Mouse (Mus musculus) embryonic facial prominence, embryonic 12.5 days (tissue): ENCODE measurements around the gene Psmb8. TPM values are rescaled to one million over a fixed set of nuclear protein-coding genes. Genes with fewer than 3 reads are reported as not detected.
A peak's percentile ranks its signal among the peaks of the same experiment; 100 is the strongest.

ENCODE experiments used
- ATAC-seq: fragments of 200-750 bp; cut with Nextera tagmentation; 2 replicates; pipeline ENCODE4 v1.8.0; 2017; ENCODE audit not compliant: insufficient number of reproducible peaks, insufficient read depth, low FRiP score, low TSS enrichment
- H3K27ac ChIP-seq: fragments of 300-500 bp; sonication (generic); 2 replicates; pipeline ENCODE4 v1.5.1; 2016; ENCODE audit warnings: mild to moderate bottlenecking
- H3K27me3 ChIP-seq: fragments of 300-500 bp; sonication (generic); 2 replicates; pipeline ENCODE4 v1.6.1; 2016; ENCODE audit warnings: mild to moderate bottlenecking, moderate library complexity
- H3K36me3 ChIP-seq: fragments of 300-500 bp; sonication (generic); 2 replicates; pipeline ENCODE4 v1.6.1; 2016; ENCODE audit warnings: mild to moderate bottlenecking
- H3K4me1 ChIP-seq: fragments of 300-500 bp; sonication (generic); 2 replicates; pipeline ENCODE4 v1.6.1; 2016
- H3K4me2 ChIP-seq: fragments of 300-500 bp; sonication (generic); replicated peaks from 2 replicates; pipeline ENCODE4 v1.6.1; 2016; ENCODE audit warnings: mild to moderate bottlenecking, moderate library complexity
- H3K4me3 ChIP-seq: fragments of 300-500 bp; sonication (generic); 2 replicates; pipeline ENCODE4 v1.5.1; 2016; ENCODE audit warnings: mild to moderate bottlenecking
- H3K9ac ChIP-seq: fragments of 300-500 bp; sonication (generic); 2 replicates; pipeline ENCODE4 v1.6.1; 2016; ENCODE audit warnings: mild to moderate bottlenecking, moderate library complexity
- H3K9me3 ChIP-seq: fragments of 300-500 bp; sonication (generic); 2 replicates; pipeline ENCODE4 v1.6.1; 2016; ENCODE audit warnings: mild to moderate bottlenecking, moderate library complexity
- WGBS: fragments of 180-500 bp; shearing (Covaris S2); methylation state at CpG from one replicate; pipeline ENCODE4 v1.1.7; 2016; 5-methylcytosine and 5-hydroxymethylcytosine counted together
- polyA plus RNA-seq: library from polyadenylated mRNA; unstranded; fragments of >200 nt; fragmentation: Nextera tagmentation; extraction: Ambion mirVana; gene quantifications from 2 replicates; pipeline ENCODE4 v1.2.1, GENCODE M21; 2016

The Psmb8 gene
- polyA plus RNA-seq, 1 experiment from 2014 or later: 3.5 TPM

DNA sequence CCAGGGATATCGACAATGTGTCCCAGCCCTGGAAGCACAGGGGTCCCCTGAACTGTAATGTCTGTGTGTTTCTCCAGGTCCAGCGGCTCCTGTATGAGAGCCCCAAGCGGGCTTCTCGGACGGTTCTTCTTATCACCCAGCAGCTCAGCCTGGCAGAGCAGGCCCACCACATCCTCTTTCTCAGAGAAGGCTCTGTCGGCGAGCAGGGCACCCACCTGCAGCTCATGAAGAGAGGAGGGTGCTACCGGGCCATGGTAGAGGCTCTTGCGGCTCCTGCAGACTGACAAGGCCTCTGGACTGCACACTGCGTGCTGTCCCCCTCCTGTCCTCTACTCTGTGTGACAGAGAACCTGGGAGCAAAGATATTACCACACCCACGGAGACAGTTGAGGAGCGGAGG lies 1.0 kb upstream of the Psmb8 start:
- Histone ChIP-seq H3K9me3 (no peaks in the 10 kb centered on the region), H3K27ac (no peak overlapping the region), H3K4me1 (peaks cover 9% of the 10 kb centered on the region), H3K27me3 (peaks cover 96% of the 10 kb centered on the region), H3K4me3 (no peak overlapping the region), H3K36me3 (no peaks in the 10 kb centered on the region), H3K9ac (no peak overlapping the region), H3K4me2 (no peak overlapping the region)
- ATAC-seq: no peak
- WGBS: 29% methylated on average over 12 of the region's 12 CpGs

DNA sequence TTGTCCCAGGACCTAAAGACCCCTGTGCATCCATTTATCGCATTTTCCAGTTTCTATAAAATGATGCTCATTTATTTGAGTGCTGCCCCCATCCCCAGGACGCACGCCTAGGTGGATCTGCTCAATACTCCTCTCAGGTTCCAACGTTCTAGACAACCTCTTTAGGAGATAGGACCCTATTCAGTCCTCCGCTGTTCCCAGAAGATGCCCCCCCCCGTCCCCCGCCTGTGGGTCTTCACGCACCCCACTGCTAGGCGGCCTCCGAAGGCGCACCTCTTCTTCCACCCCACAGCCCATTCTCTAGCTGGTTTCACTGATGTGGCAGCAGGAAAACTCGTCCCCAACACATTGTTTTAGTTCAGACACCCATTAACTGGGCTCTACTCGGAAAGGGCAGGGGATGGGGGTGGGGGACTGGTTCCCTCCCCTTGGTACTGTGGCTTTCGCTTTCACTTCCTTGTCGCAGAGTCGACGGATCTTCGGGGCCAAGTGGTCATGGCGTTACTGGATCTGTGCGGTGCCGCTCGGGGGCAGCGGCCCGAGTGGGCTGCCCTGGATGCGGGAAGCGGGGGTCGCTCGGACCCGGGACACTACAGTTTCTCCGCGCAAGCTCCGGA lies 491 bp downstream of the Psmb8 start:
- WGBS: 2% methylated on average over 32 of the region's 32 CpGs
- no peaks in the 10 kb centered on the region for H3K9me3 ChIP-seq
- ATAC-seq: no peak
- peaks cover 84% of the 10 kb centered on the region for H3K27me3 ChIP-seq
- peak overlapping the region; percentile 58 for H3K4me2 ChIP-seq
- H3K9ac ChIP-seq: no peak overlapping the region
- peak overlapping the region; percentile 32 for H3K4me3 ChIP-seq
- peaks cover 9% of the 10 kb centered on the region for H3K4me1 ChIP-seq
- no peaks in the 10 kb centered on the region for H3K36me3 ChIP-seq
- H3K27ac ChIP-seq: no peak overlapping the region

DNA sequence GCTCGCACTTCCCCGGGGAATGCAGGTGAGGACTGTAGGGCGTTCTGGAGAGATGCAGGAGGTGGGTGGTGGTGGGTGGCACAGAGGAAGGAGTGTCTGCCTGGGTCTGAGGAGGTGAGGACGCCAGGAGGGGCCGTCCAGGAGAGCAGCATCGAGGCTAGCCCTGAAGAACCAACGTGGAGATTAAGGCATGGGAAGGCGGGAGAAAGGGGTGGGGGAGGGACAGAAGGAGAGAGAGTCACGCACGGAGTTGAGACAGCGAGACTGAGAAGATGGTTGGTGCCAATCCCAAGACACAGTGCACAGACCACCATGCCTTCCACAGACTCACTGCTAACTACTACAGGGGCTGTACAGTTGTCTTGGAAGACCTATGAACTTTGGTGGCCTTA lies 996 bp downstream of the Psmb8 start:
- Histone ChIP-seq H3K27ac (no peak overlapping the region), H3K9ac (no peak overlapping the region), H3K36me3 (no peaks in the 10 kb centered on the region), H3K4me3 (peak overlapping the region; percentile 32), H3K27me3 (peaks cover 84% of the 10 kb centered on the region), H3K4me1 (peaks cover 9% of the 10 kb centered on the region), H3K4me2 (peak overlapping the region; percentile 58), H3K9me3 (no peaks in the 10 kb centered on the region)
- ATAC-seq: no peak
- WGBS: 4% methylated on average over 11 of the region's 11 CpGs

- WGBS: 58% methylated on average over 12 of the region's 12 CpGs
- ATAC-seq: no peak
- Histone ChIP-seq H3K9ac (no peak overlapping the region), H3K9me3 (no peaks in the 10 kb centered on the region), H3K27ac (no peak overlapping the region), H3K36me3 (no peaks in the 10 kb centered on the region), H3K4me1 (peaks cover 9% of the 10 kb centered on the region), H3K4me2 (no peak overlapping the region), H3K4me3 (no peak overlapping the region), H3K27me3 (peaks cover 83% of the 10 kb centered on the region)
These were observed 1.6 kb downstream of the Psmb8 start for GRCm38 (mm10) chr17:34199050-34199619.

- H3K4me2 ChIP-seq: no peak overlapping the region
- no peaks in the 10 kb centered on the region for H3K36me3 ChIP-seq
- H3K4me3 ChIP-seq: no peak overlapping the region
- H3K9me3 ChIP-seq: no peaks in the 10 kb centered on the region
- H3K27me3 ChIP-seq: peaks cover 82% of the 10 kb centered on the region
- no peak overlapping the region for H3K27ac ChIP-seq
- WGBS: 86% methylated on average over 10 of the region's 10 CpGs
- peaks cover 12% of the 10 kb centered on the region for H3K4me1 ChIP-seq
- ATAC-seq: no peak
- no peak overlapping the region for H3K9ac ChIP-seq
These were observed 2.5 kb downstream of the Psmb8 start for GRCm38 (mm10) chr17:34200047-34200446.

- Histone ChIP-seq H3K27ac (no peak overlapping the region), H3K36me3 (no peaks in the 10 kb centered on the region), H3K27me3 (peaks cover 82% of the 10 kb centered on the region), H3K9ac (no peak overlapping the region), H3K4me1 (peaks cover 15% of the 10 kb centered on the region), H3K4me2 (no peak overlapping the region), H3K4me3 (no peak overlapping the region), H3K9me3 (no peaks in the 10 kb centered on the region)
- ATAC-seq: no peak
- 84% methylated on average over 16 of the region's 16 CpGs for WGBS
These were observed 3.4 kb downstream of the Psmb8 start for GRCm38 (mm10) chr17:34200772-34201505.

DNA sequence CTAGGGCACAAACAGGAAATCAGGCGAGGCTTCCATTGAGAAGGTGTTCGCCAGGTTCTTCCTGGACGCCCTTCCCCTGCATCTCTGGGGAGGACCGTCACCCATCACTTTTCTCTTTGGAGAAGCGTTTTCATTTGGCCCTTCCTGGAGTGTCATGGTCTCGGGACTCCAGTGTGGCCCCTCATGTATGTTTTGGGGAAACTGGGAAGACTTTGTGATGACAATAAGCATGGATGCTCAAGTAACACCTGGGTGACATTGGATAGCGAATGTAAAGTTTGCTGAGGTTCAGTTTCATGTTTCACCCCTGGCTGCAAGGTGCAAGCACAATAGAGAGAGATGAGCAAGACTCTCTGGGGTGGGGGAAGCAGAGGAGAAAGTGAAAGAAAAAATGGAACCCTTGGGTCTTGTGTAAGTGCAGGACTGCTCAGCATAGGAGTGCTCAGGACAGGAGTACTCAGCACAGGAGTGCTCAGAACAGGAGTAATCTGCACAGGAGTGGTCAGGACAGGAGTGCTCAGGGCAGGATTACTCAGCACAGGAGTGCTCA lies 4.1 kb downstream of the Psmb8 start:
- H3K9ac ChIP-seq: no peak overlapping the region
- no peaks in the 10 kb centered on the region for H3K9me3 ChIP-seq
- no peak overlapping the region for H3K27ac ChIP-seq
- no peak for ATAC-seq
- H3K4me3 ChIP-seq: no peak overlapping the region
- H3K4me2 ChIP-seq: no peak overlapping the region
- H3K4me1 ChIP-seq: peaks cover 15% of the 10 kb centered on the region
- 66% methylated on average over 7 of the region's 7 CpGs for WGBS
- peaks cover 82% of the 10 kb centered on the region for H3K27me3 ChIP-seq
- H3K36me3 ChIP-seq: no peaks in the 10 kb centered on the region

GRCm38 (mm10) chr17:34202760-34203442 lies 5.4 kb downstream of the Psmb8 start:
- Histone ChIP-seq H3K4me3 (no peak overlapping the region), H3K4me2 (no peak overlapping the region), H3K9ac (no peak overlapping the region), H3K27me3 (peaks cover 78% of the 10 kb centered on the region), H3K9me3 (no peaks in the 10 kb centered on the region), H3K4me1 (peaks cover 12% of the 10 kb centered on the region), H3K36me3 (no peaks in the 10 kb centered on the region), H3K27ac (no peak overlapping the region)
- ATAC-seq: peak; percentile 76; the same call in 1 of the 2 replicates
- WGBS: 81% methylated on average over 4 of the region's 4 CpGs

GRCm38 (mm10) chr17:34203444-34203843 lies 5.9 kb downstream of the Psmb8 start, which contains the start of gene Tap2:
Tap2 (plus strand) TSS chr17:34203527.
- Histone ChIP-seq H3K9ac (peak within 1 kb of the TSS; percentile 57; the same call in 1 of the 2 replicates), H3K4me3 (peak within 1 kb of the TSS; percentile 62), H3K9me3 (no peaks in the 10 kb centered on the region), H3K4me1 (peaks cover 6% of the 10 kb centered on the region; the same call in 1 of the 2 replicates), H3K27me3 (peaks cover 76% of the 10 kb centered on the region), H3K4me2 (peak within 1 kb of the TSS; percentile 83), H3K27ac (no peak within 1 kb of the TSS), H3K36me3 (no peaks in the 10 kb centered on the region)
- 51% methylated on average over 5 of the region's 5 CpGs for WGBS
- no peak for ATAC-seq

DNA sequence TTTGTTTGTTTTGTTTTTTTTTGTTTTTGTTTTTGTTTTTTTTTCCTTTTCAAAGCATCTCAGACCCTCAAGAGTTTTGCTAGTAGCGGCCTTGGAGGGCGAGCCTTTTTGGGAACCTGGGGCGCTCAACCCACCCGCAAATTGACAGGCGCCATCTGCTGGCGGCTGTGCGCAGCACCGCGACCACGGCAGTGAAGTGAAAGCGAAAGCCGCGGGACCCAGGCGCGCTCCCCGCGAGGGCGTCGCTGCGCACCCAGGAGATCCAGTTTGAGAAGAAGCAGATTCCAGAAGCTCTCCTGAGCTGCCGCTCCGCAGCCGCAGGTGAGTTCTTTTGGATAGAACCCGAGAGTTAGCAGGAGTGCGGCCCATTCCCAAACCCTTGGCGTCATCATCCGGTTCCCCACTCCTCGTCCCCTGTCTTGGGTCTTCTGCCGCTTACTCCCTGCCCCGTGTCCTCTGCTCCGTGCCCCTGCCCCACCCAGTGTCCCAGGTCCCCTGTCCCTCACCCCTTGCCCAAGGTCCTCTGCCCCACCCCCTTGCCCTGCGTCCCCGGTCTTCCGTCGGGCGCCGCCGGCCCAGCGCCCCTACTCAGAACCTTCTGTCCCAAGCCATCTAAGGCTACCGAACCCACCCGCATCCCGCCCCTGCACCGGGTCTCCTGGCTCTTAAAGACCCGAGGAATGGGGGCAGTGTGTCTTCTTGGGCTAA lies 6.9 kb downstream of the Psmb8 start:
- under 1% methylated on average over 44 of the region's 44 CpGs for WGBS
- H3K4me2 ChIP-seq: peak overlapping the region; percentile 83
- 0 out of 2 replicates have a peak, but pooled peaks cover 6% of the 10 kb centered on the region for H3K4me1 ChIP-seq
- H3K27ac ChIP-seq: no peak overlapping the region
- no peaks in the 10 kb centered on the region for H3K9me3 ChIP-seq
- peak overlapping the region; percentile 57 for H3K9ac ChIP-seq
- peaks cover 73% of the 10 kb centered on the region for H3K27me3 ChIP-seq
- no peaks in the 10 kb centered on the region for H3K36me3 ChIP-seq
- peak overlapping the region; percentile 62 for H3K4me3 ChIP-seq
- ATAC-seq: no peak
